Mouse (Mus musculus) c-Kit-positive CD71-negative TER-119-negative erythroid progenitor cells, embryonic 14.5 days (primary cell): Measurements from ENCODE around the gene Dglucy.
A peak's percentile ranks its signal among the peaks of the same experiment; 100 is the strongest.

ENCODE experiments used
- DNase-seq: peaks from one replicate; pipeline ENCODE4 v3.0.0-alpha.2; 2013; ENCODE audit warnings: low read depth

The Dglucy gene

GRCm38 (mm10) chr12:100934796-100935195 lies 155.9 kb downstream of the Dglucy start:
- DNase-seq = no peak

- DNase-seq = peak; percentile 84
Observed at GRCm38 (mm10) chr12:100936116-100936515, 157.3 kb downstream of the Dglucy start.

GRCm38 (mm10) chr12:100936737-100937136 lies 157.9 kb downstream of the Dglucy start:
- DNase-seq = no peak

- DNase-seq = no peak
Observed at GRCm38 (mm10) chr12:100937441-100938360, 158.8 kb downstream of the Dglucy start.

GRCm38 (mm10) chr12:100941361-100941760 lies 162.5 kb downstream of the Dglucy start:
- no peak for DNase-seq

GRCm38 (mm10) chr12:100943146-100943545 lies 164.3 kb downstream of the Dglucy start:
- no peak for DNase-seq

- DNase-seq = no peak
Observed at GRCm38 (mm10) chr12:100944921-100945336, 166.1 kb downstream of the Dglucy start.

- no peak for DNase-seq
Observed at GRCm38 (mm10) chr12:100945501-100945900, 166.6 kb downstream of the Dglucy start.

- no peak for DNase-seq
Observed at GRCm38 (mm10) chr12:100945948-100946347, 167.1 kb downstream of the Dglucy start.
